Comparison of ENCODE assay signal across 15 mouse cellular contexts in genomic region chr11:58913776-58914175, GRCm38 (mm10). TPM values are rescaled to one million over a fixed set of nuclear protein-coding genes. Genes with fewer than 3 reads are reported as not detected.
DNase-seq lines count a peak whose midpoint lies in the region; ATAC-seq lines count a peak whose summit lies in the region.
"Had no signal": no experiment of that assay in that cellular context is flagged by ENCODE, and none has a peak within 500 bp of the region (broad histone marks: within the 10 kb centered on the region; RNA-seq: fewer than 3 reads in every experiment).

No protein-coding gene starts in this region.

- 0 out of 2 replicates have a peak overlapping the region, but pooled peaks have one; percentile 71 for H3K4me2 ChIP-seq in embryonic facial prominence, embryonic 13.5 days
- H3K4me2 ChIP-seq in hindbrain, embryonic 12.5 days (replicated peaks), result no peak overlapping the region
- peak overlapping the region; percentile 84 for H3K4me2 ChIP-seq in liver, embryonic 13.5 days

- no peak overlapping the region for H3K27ac ChIP-seq in embryonic facial prominence, embryonic 13.5 days
- H3K27ac ChIP-seq in embryonic facial prominence, embryonic 10.5 days (replicated peaks), result no peak overlapping the region; the same call in 1 of the 2 replicates
- H3K27ac ChIP-seq in hindbrain, embryonic 10.5 days, result peak overlapping the region; percentile 84
- no peak overlapping the region for H3K27ac ChIP-seq in hindbrain, embryonic 12.5 days
- peak overlapping the region; percentile 99 for H3K27ac ChIP-seq in liver, embryonic 13.5 days
- H3K27ac ChIP-seq: hindbrain, embryonic 14.5 days; kidney, embryonic 15.5 days had no signal

- no peak for ATAC-seq in embryonic facial prominence, embryonic 13.5 days (ENCODE audit: insufficient number of reproducible peaks, insufficient read depth, low FRiP score, low TSS enrichment, low read depth)
- no peak for ATAC-seq in hindbrain, embryonic 12.5 days (ENCODE audit: low FRiP score)
- peak; percentile 37 for ATAC-seq in erythroblast, adult 5-6 weeks (replicated peaks; ENCODE audit: low FRiP score, poor library complexity, severe bottlenecking)
- ATAC-seq in liver, embryonic 13.5 days (ENCODE audit: low read depth), result peak; percentile 70

- 78% methylated on average over 1 of the region's 1 CpGs for WGBS in embryonic facial prominence, embryonic 13.5 days
- 93% methylated on average over 1 of the region's 1 CpGs for WGBS in embryonic facial prominence, embryonic 10.5 days
- WGBS in hindbrain, embryonic 10.5 days, result 54% methylated on average over 1 of the region's 1 CpGs
- WGBS in hindbrain, embryonic 12.5 days, result 100% methylated on average over 1 of the region's 1 CpGs
- WGBS in liver, embryonic 13.5 days (ENCODE audit: insufficient replicate concordance), result 9% methylated on average over 1 of the region's 1 CpGs

- H3K4me3 ChIP-seq in embryonic facial prominence, embryonic 13.5 days, result no peak overlapping the region
- no peak overlapping the region for H3K4me3 ChIP-seq in embryonic facial prominence, embryonic 10.5 days
- H3K4me3 ChIP-seq in hindbrain, embryonic 10.5 days, result peak overlapping the region; percentile 48; the same call in 1 of the 2 replicates
- H3K4me3 ChIP-seq in hindbrain, embryonic 12.5 days, result no peak overlapping the region
- peak overlapping the region; percentile 47 for H3K4me3 ChIP-seq in liver, embryonic 13.5 days (replicated peaks)

- no peak for DNase-seq in embryonic facial prominence, embryonic 10.5 days (ENCODE audit: low spot score)
- DNase-seq in hindbrain, embryonic 10.5 days (ENCODE audit: low spot score), result no peak
- DNase-seq in liver, embryonic 13.5 days, result peak; percentile 56
- no peak for DNase-seq in spleen, adult 12 weeks (ENCODE audit: low spot score)
- DNase-seq in urinary bladder, adult 18-20 months (ENCODE audit: low spot score in 2 of 2), result no peak
- DNase-seq: adrenal gland, adult 2 months; cerebellum, adult 9-10 months; gastrocnemius, postnatal 25 days; right cerebral cortex, postnatal 25 days had no signal

- H3K36me3 ChIP-seq in embryonic facial prominence, embryonic 13.5 days, result no peaks in the 10 kb centered on the region
- no peaks in the 10 kb centered on the region for H3K36me3 ChIP-seq in embryonic facial prominence, embryonic 10.5 days (replicated peaks)
- H3K36me3 ChIP-seq in hindbrain, embryonic 10.5 days, result no peaks in the 10 kb centered on the region
- H3K36me3 ChIP-seq in hindbrain, embryonic 12.5 days, result no peaks in the 10 kb centered on the region
- no peaks in the 10 kb centered on the region for H3K36me3 ChIP-seq in liver, embryonic 13.5 days
- H3K36me3 ChIP-seq: kidney, embryonic 15.5 days had no signal

- no peak overlapping the region; the same call in 1 of the 2 replicates for H3K9ac ChIP-seq in embryonic facial prominence, embryonic 13.5 days
- H3K9ac ChIP-seq in hindbrain, embryonic 12.5 days, result no peak overlapping the region
- H3K9ac ChIP-seq in liver, embryonic 13.5 days, result peak overlapping the region; percentile 74

- peaks cover 5% of the 10 kb centered on the region; the same call in 1 of the 2 replicates for H3K4me1 ChIP-seq in embryonic facial prominence, embryonic 13.5 days
- H3K4me1 ChIP-seq in embryonic facial prominence, embryonic 10.5 days, result peaks cover 13% of the 10 kb centered on the region; the same call in 1 of the 2 replicates
- H3K4me1 ChIP-seq in hindbrain, embryonic 10.5 days (replicated peaks), result peaks cover 10% of the 10 kb centered on the region
- peaks cover 4% of the 10 kb centered on the region; the same call in 1 of the 2 replicates for H3K4me1 ChIP-seq in hindbrain, embryonic 12.5 days
- H3K4me1 ChIP-seq in liver, embryonic 13.5 days (replicated peaks), result peaks cover 76% of the 10 kb centered on the region

- no peaks in the 10 kb centered on the region for H3K9me3 ChIP-seq in embryonic facial prominence, embryonic 13.5 days
- no peaks in the 10 kb centered on the region for H3K9me3 ChIP-seq in embryonic facial prominence, embryonic 10.5 days
- H3K9me3 ChIP-seq in hindbrain, embryonic 10.5 days, result no peaks in the 10 kb centered on the region
- H3K9me3 ChIP-seq in hindbrain, embryonic 12.5 days (replicated peaks), result no peaks in the 10 kb centered on the region
- H3K9me3 ChIP-seq in liver, embryonic 13.5 days (replicated peaks), result no peaks in the 10 kb centered on the region
- H3K9me3 ChIP-seq: kidney, embryonic 15.5 days had no signal

- no peaks in the 10 kb centered on the region for H3K27me3 ChIP-seq in embryonic facial prominence, embryonic 13.5 days
- no peaks in the 10 kb centered on the region; the same call in 1 of the 2 replicates for H3K27me3 ChIP-seq in embryonic facial prominence, embryonic 10.5 days (replicated peaks; ENCODE audit: low read depth, poor library complexity, severe bottlenecking)
- H3K27me3 ChIP-seq in hindbrain, embryonic 10.5 days (ENCODE audit: insufficient read depth, poor library complexity, severe bottlenecking), result peaks cover 2% of the 10 kb centered on the region; the same call in 1 of the 2 replicates
- H3K27me3 ChIP-seq in hindbrain, embryonic 12.5 days, result no peaks in the 10 kb centered on the region
- no peaks in the 10 kb centered on the region for H3K27me3 ChIP-seq in liver, embryonic 13.5 days

RNA-seq across cellular contexts. Expression of gene Btnl10, which starts 3.9 kb away (rescaled TPM):
- 0.14 TPM in 1 of 2 replicates, not detected in the other for polyA plus RNA-seq in embryonic facial prominence, embryonic 13.5 days (2015; fragmentation: Nextera tagmentation; extraction: Ambion mirVana)
- not detected in 2 replicates for polyA plus RNA-seq in embryonic facial prominence, embryonic 10.5 days (2016; fragmentation: Nextera tagmentation; extraction: Ambion mirVana)
- 0.05 TPM in 1 of 2 replicates, not detected in the other for polyA plus RNA-seq in hindbrain, embryonic 10.5 days (2016; fragmentation: Nextera tagmentation; extraction: Ambion mirVana)
- polyA plus RNA-seq in hindbrain, embryonic 12.5 days (2016; fragmentation: Nextera tagmentation; extraction: Ambion mirVana), result not detected in 2 replicates
- total RNA-seq in erythroblast, adult 5-6 weeks (2015; ENCODE audit: low replicate concordance), result 296 and 325 TPM in 2 replicates
- 491 and 558 TPM in 2 replicates for total RNA-seq in erythroblast, adult 5-6 weeks (2017; ENCODE audit: low replicate concordance)
- 11.2 and 12.5 TPM in 2 replicates for polyA plus RNA-seq in liver, embryonic 13.5 days (2015; fragmentation: Nextera tagmentation; extraction: Ambion mirVana)
- total RNA-seq: gastrocnemius, postnatal 25 days had no signal
- polyA plus RNA-seq: adrenal gland, adult 2 months; hindbrain, embryonic 14.5 days; midbrain, postnatal 0 days had no signal

RNA-seq across cellular contexts. Expression of gene Zfp39, which starts 9.8 kb away (rescaled TPM):
- polyA plus RNA-seq in embryonic facial prominence, embryonic 13.5 days (2015; fragmentation: Nextera tagmentation; extraction: Ambion mirVana), result 6.9 and 7.5 TPM in 2 replicates
- 5.7 and 6.3 TPM in 2 replicates for polyA plus RNA-seq in embryonic facial prominence, embryonic 10.5 days (2016; fragmentation: Nextera tagmentation; extraction: Ambion mirVana)
- 4.3 and 4.7 TPM in 2 replicates for polyA plus RNA-seq in hindbrain, embryonic 10.5 days (2016; fragmentation: Nextera tagmentation; extraction: Ambion mirVana)
- 4.9 and 7.0 TPM in 2 replicates for polyA plus RNA-seq in hindbrain, embryonic 12.5 days (2016; fragmentation: Nextera tagmentation; extraction: Ambion mirVana)
- 15.2 and 23.4 TPM in 2 replicates for total RNA-seq in erythroblast, adult 5-6 weeks (2015; ENCODE audit: low replicate concordance)
- 18.3 and 19.8 TPM in 2 replicates for total RNA-seq in erythroblast, adult 5-6 weeks (2017; ENCODE audit: low replicate concordance)
- 3.7 and 5.4 TPM in 2 replicates for polyA plus RNA-seq in liver, embryonic 13.5 days (2015; fragmentation: Nextera tagmentation; extraction: Ambion mirVana)

RNA-seq across cellular contexts. Expression of gene Rnf187, which starts 24.9 kb away (rescaled TPM):
- polyA plus RNA-seq in embryonic facial prominence, embryonic 13.5 days (2015; fragmentation: Nextera tagmentation; extraction: Ambion mirVana), result 254 and 255 TPM in 2 replicates
- polyA plus RNA-seq in embryonic facial prominence, embryonic 10.5 days (2016; fragmentation: Nextera tagmentation; extraction: Ambion mirVana), result 255 and 258 TPM in 2 replicates
- 297 and 381 TPM in 2 replicates for polyA plus RNA-seq in hindbrain, embryonic 10.5 days (2016; fragmentation: Nextera tagmentation; extraction: Ambion mirVana)
- 498 and 513 TPM in 2 replicates for polyA plus RNA-seq in hindbrain, embryonic 12.5 days (2016; fragmentation: Nextera tagmentation; extraction: Ambion mirVana)
- 18.6 and 23.6 TPM in 2 replicates for total RNA-seq in erythroblast, adult 5-6 weeks (2015; ENCODE audit: low replicate concordance)
- total RNA-seq in erythroblast, adult 5-6 weeks (2017; ENCODE audit: low replicate concordance), result 32.3 and 36.6 TPM in 2 replicates
- 125 and 130 TPM in 2 replicates for polyA plus RNA-seq in liver, embryonic 13.5 days (2015; fragmentation: Nextera tagmentation; extraction: Ambion mirVana)

RNA-seq across cellular contexts. Expression of gene Hist3h2ba, which starts 34.9 kb away (rescaled TPM):
- polyA plus RNA-seq in embryonic facial prominence, embryonic 13.5 days (2015; fragmentation: Nextera tagmentation; extraction: Ambion mirVana), result 45.4 and 46.9 TPM in 2 replicates
- polyA plus RNA-seq in embryonic facial prominence, embryonic 10.5 days (2016; fragmentation: Nextera tagmentation; extraction: Ambion mirVana), result 23.0 and 25.0 TPM in 2 replicates
- polyA plus RNA-seq in hindbrain, embryonic 10.5 days (2016; fragmentation: Nextera tagmentation; extraction: Ambion mirVana), result 39.0 and 115 TPM in 2 replicates
- 149 and 154 TPM in 2 replicates for polyA plus RNA-seq in hindbrain, embryonic 12.5 days (2016; fragmentation: Nextera tagmentation; extraction: Ambion mirVana)
- 7.5 and 25.9 TPM in 2 replicates for total RNA-seq in erythroblast, adult 5-6 weeks (2015; ENCODE audit: low replicate concordance)
- total RNA-seq in erythroblast, adult 5-6 weeks (2017; ENCODE audit: low replicate concordance), result 40.6 and 51.9 TPM in 2 replicates
- 5.5 and 6.3 TPM in 2 replicates for polyA plus RNA-seq in liver, embryonic 13.5 days (2015; fragmentation: Nextera tagmentation; extraction: Ambion mirVana)

RNA-seq across cellular contexts. Expression of gene Hist3h2a, which starts 40.7 kb away (rescaled TPM):
- polyA plus RNA-seq in embryonic facial prominence, embryonic 13.5 days (2015; fragmentation: Nextera tagmentation; extraction: Ambion mirVana), result 34.0 and 34.3 TPM in 2 replicates
- 17.8 and 19.0 TPM in 2 replicates for polyA plus RNA-seq in embryonic facial prominence, embryonic 10.5 days (2016; fragmentation: Nextera tagmentation; extraction: Ambion mirVana)
- 25.4 and 49.0 TPM in 2 replicates for polyA plus RNA-seq in hindbrain, embryonic 10.5 days (2016; fragmentation: Nextera tagmentation; extraction: Ambion mirVana)
- polyA plus RNA-seq in hindbrain, embryonic 12.5 days (2016; fragmentation: Nextera tagmentation; extraction: Ambion mirVana), result 90.1 and 95.9 TPM in 2 replicates
- 30.5 and 41.5 TPM in 2 replicates for total RNA-seq in erythroblast, adult 5-6 weeks (2015; ENCODE audit: low replicate concordance)
- 255 and 279 TPM in 2 replicates for total RNA-seq in erythroblast, adult 5-6 weeks (2017; ENCODE audit: low replicate concordance)
- polyA plus RNA-seq in liver, embryonic 13.5 days (2015; fragmentation: Nextera tagmentation; extraction: Ambion mirVana), result 12.3 and 13.7 TPM in 2 replicates

Comparison
In these comparisons a context has a peak if more than half of its experiments do, and no peak if none do; other contexts are left out.
1. H3K27ac ChIP-seq: peak in hindbrain, embryonic 10.5 days (single experiment) and liver, embryonic 13.5 days (single experiment); none in embryonic facial prominence, embryonic 13.5 days (single experiment), embryonic facial prominence, embryonic 10.5 days (single experiment) and hindbrain, embryonic 12.5 days (single experiment).
2. H3K4me3 ChIP-seq: peak in hindbrain, embryonic 10.5 days (single experiment) and liver, embryonic 13.5 days (single experiment); none in embryonic facial prominence, embryonic 13.5 days (single experiment), embryonic facial prominence, embryonic 10.5 days (single experiment) and hindbrain, embryonic 12.5 days (single experiment).
3. ATAC-seq: peak in erythroblast, adult 5-6 weeks (single experiment) and liver, embryonic 13.5 days (single experiment); none in embryonic facial prominence, embryonic 13.5 days (single experiment) and hindbrain, embryonic 12.5 days (single experiment).
4. RNA of gene Btnl10, which starts 3.9 kb away (polyA plus RNA-seq): 11.2 to 12.5 TPM in liver, embryonic 13.5 days; 0.05 TPM in hindbrain, embryonic 10.5 days, not detected in embryonic facial prominence, embryonic 10.5 days, 0.14 TPM in embryonic facial prominence, embryonic 13.5 days and not detected in hindbrain, embryonic 12.5 days; every median in the first group is over 10 times any median in the second.